9 mouse cellular contexts compared by ENCODE assay signal in genomic region chr19:33224181-33225001, GRCm38 (mm10).
DNase-seq lines count a peak whose midpoint lies in the region; ATAC-seq and TF ChIP-seq lines count a peak whose summit lies in the region.
"Had no signal": no experiment of that assay in that cellular context is flagged by ENCODE, and none has a peak within 500 bp of the region (broad histone marks: within the 10 kb centered on the region; RNA-seq: fewer than 3 reads in every experiment).

No protein-coding gene starts in this region.

- H3K9me3 ChIP-seq in heart, embryonic 10.5 days = no peaks in the 10 kb centered on the region
- no peaks in the 10 kb centered on the region for H3K9me3 ChIP-seq in forebrain, embryonic 14.5 days (replicated peaks; ENCODE audit: control insufficient read depth, low read length)
- H3K9me3 ChIP-seq in neural tube, embryonic 13.5 days = no peaks in the 10 kb centered on the region
- H3K9me3 ChIP-seq: limb, embryonic 12.5 days had no signal

- peak overlapping the region; percentile 41 for H3K27ac ChIP-seq in heart, adult 2 months
- H3K27ac ChIP-seq in heart, embryonic 10.5 days = no peak overlapping the region
- no peak overlapping the region for H3K27ac ChIP-seq in forebrain, embryonic 14.5 days (ENCODE audit: low read depth, low read length)
- H3K27ac ChIP-seq in kidney, adult 2 months (ENCODE audit: insufficient read depth, low read depth, low read length) = 0 out of 2 replicates have a peak overlapping the region, but pooled peaks have one; percentile 0
- H3K27ac ChIP-seq in neural tube, embryonic 13.5 days (replicated peaks) = no peak overlapping the region
- H3K27ac ChIP-seq: limb, embryonic 12.5 days had no signal

- no peak for TF ChIP-seq CTCF in heart, adult 2 months (IDR thresholded peaks at IDR 0.05)
- no peak for TF ChIP-seq CTCF in kidney, adult 2 months (conservative IDR thresholded peaks at IDR 0.05; ENCODE audit: insufficient read depth, insufficient read length, low read depth, low read length)

- WGBS in heart, adult 2 months = 53% methylated on average over 8 of the region's 8 CpGs
- WGBS in heart, embryonic 10.5 days = 55% methylated on average over 8 of the region's 8 CpGs
- WGBS in forebrain, embryonic 14.5 days = 43% methylated on average over 8 of the region's 8 CpGs
- 50% methylated on average over 8 of the region's 8 CpGs for WGBS in kidney, adult 2 months
- 63% methylated on average over 8 of the region's 8 CpGs for WGBS in neural tube, embryonic 13.5 days

- no peaks in the 10 kb centered on the region for H3K79me2 ChIP-seq in heart, adult 2 months (replicated peaks; ENCODE audit: control insufficient read depth, insufficient read depth, low read length)

- peak overlapping the region; percentile 33 for H3K4me2 ChIP-seq in forebrain, embryonic 14.5 days (ENCODE audit: low read length)
- H3K4me2 ChIP-seq in neural tube, embryonic 13.5 days = 0 out of 2 replicates have a peak overlapping the region, but pooled peaks have one; percentile 9
- H3K4me2 ChIP-seq: limb, embryonic 12.5 days had no signal

- intact Hi-C loops in heart, adult 2 months (cut with DNase I) = loop anchor here (2.0 to 10.0 kb wide), 2 partner anchors 110 to 270 kb away; no protein-coding TSS in a partner anchor
- intact Hi-C loops in left cerebral cortex, postnatal 36 days (cut with DNase I) = loop anchor here (2.0 to 10.0 kb wide), 2 partner anchors 270 to 468 kb away; partner anchors contain the start of gene Pten

- no peaks in the 10 kb centered on the region for H3K27me3 ChIP-seq in heart, adult 2 months (ENCODE audit: control insufficient read depth, insufficient read depth, low read length)
- H3K27me3 ChIP-seq in heart, embryonic 10.5 days (ENCODE audit: insufficient read depth, poor library complexity, severe bottlenecking) = no peaks in the 10 kb centered on the region
- no peaks in the 10 kb centered on the region for H3K27me3 ChIP-seq in forebrain, embryonic 14.5 days (replicated peaks; ENCODE audit: control insufficient read depth, insufficient read depth, low read length)
- no peaks in the 10 kb centered on the region for H3K27me3 ChIP-seq in kidney, adult 2 months (replicated peaks; ENCODE audit: control insufficient read depth, insufficient read depth, low read length)
- H3K27me3 ChIP-seq in neural tube, embryonic 13.5 days = no peaks in the 10 kb centered on the region

- TF ChIP-seq POLR2A in heart, adult 2 months (IDR thresholded peaks at IDR 0.05; ENCODE audit: insufficient read depth, low read depth, low read length) = no peak
- TF ChIP-seq POLR2A in kidney, adult 2 months (IDR thresholded peaks at IDR 0.05; ENCODE audit: low read depth, low read length) = no peak

- H3K4me3 ChIP-seq in heart, adult 2 months = no peak overlapping the region
- H3K4me3 ChIP-seq in heart, embryonic 10.5 days = no peak overlapping the region
- H3K4me3 ChIP-seq in forebrain, embryonic 14.5 days (ENCODE audit: low read depth, low read length) = no peak overlapping the region
- H3K4me3 ChIP-seq in kidney, adult 2 months (ENCODE audit: insufficient read depth, low read depth, low read length) = no peak overlapping the region
- H3K4me3 ChIP-seq in neural tube, embryonic 13.5 days = no peak overlapping the region
- H3K4me3 ChIP-seq: limb, embryonic 12.5 days had no signal

- peak in 1 of 2 experiments; percentile 40 for DNase-seq in heart, adult 2 months
- no peak for DNase-seq in heart, embryonic 10.5 days (ENCODE audit: low spot score)
- peak; percentile 74 for DNase-seq in cerebellum, adult 11 months
- DNase-seq in forebrain, embryonic 14.5 days (ENCODE audit: low spot score) = peak; percentile 88
- DNase-seq in kidney, adult 2 months = peak; percentile 79
- peak; percentile 74 for DNase-seq in left cerebral cortex, postnatal 36 days (ENCODE audit: low spot score in 2 of 2)
- DNase-seq in thymus, postnatal 36 days = peak; percentile 58 to 68

- ATAC-seq in forebrain, embryonic 14.5 days = peak; percentile 89
- peak; percentile 75; the same call in 1 of the 2 replicates for ATAC-seq in neural tube, embryonic 13.5 days (ENCODE audit: low read depth)

- no peak for TF ChIP-seq EP300 in heart, adult 2 months (IDR thresholded peaks at IDR 0.05; ENCODE audit: insufficient read depth, low read depth, low read length)

- peaks cover 4% of the 10 kb centered on the region for H3K4me1 ChIP-seq in heart, adult 2 months (ENCODE audit: control insufficient read depth, insufficient read depth, low read length)
- no peaks in the 10 kb centered on the region for H3K4me1 ChIP-seq in heart, embryonic 10.5 days
- peaks cover 4% of the 10 kb centered on the region; the same call in 1 of the 2 replicates for H3K4me1 ChIP-seq in forebrain, embryonic 14.5 days (ENCODE audit: control insufficient read depth, insufficient read depth, low read length)
- peaks cover 9% of the 10 kb centered on the region for H3K4me1 ChIP-seq in kidney, adult 2 months (ENCODE audit: control insufficient read depth, insufficient read depth, low read length)
- peaks cover 21% of the 10 kb centered on the region for H3K4me1 ChIP-seq in neural tube, embryonic 13.5 days (replicated peaks)

- H3K9ac ChIP-seq in heart, adult 2 months (ENCODE audit: low read depth, low read length) = no peak overlapping the region
- no peak overlapping the region for H3K9ac ChIP-seq in forebrain, embryonic 14.5 days (ENCODE audit: low read length)
- no peak overlapping the region for H3K9ac ChIP-seq in neural tube, embryonic 13.5 days
- H3K9ac ChIP-seq: limb, embryonic 12.5 days had no signal

- H3K36me3 ChIP-seq in heart, adult 2 months (ENCODE audit: control insufficient read depth, insufficient read depth, low read length) = no peaks in the 10 kb centered on the region
- H3K36me3 ChIP-seq in heart, embryonic 10.5 days = no peaks in the 10 kb centered on the region
- H3K36me3 ChIP-seq in forebrain, embryonic 14.5 days (ENCODE audit: control insufficient read depth, insufficient read depth, low read length) = no peaks in the 10 kb centered on the region
- H3K36me3 ChIP-seq in kidney, adult 2 months (ENCODE audit: control insufficient read depth, insufficient read depth, low read length) = no peaks in the 10 kb centered on the region
- no peaks in the 10 kb centered on the region for H3K36me3 ChIP-seq in neural tube, embryonic 13.5 days
- H3K36me3 ChIP-seq: limb, embryonic 12.5 days had no signal

Comparison
In these comparisons a context has a peak if more than half of its experiments do, and no peak if none do; other contexts are left out.
1. H3K27ac ChIP-seq: peak in heart, adult 2 months (single experiment) and kidney, adult 2 months (single experiment); none in heart, embryonic 10.5 days (single experiment), forebrain, embryonic 14.5 days (single experiment) and neural tube, embryonic 13.5 days (single experiment).